Mouse (Mus musculus): ENCODE measurements at regions not wholly inside any gene's neighbourhood (a gene's known extent, or its start where the extent isn't known, plus 50 kb on each side); places are given as distances from the start of the nearest gene placed in this dataset.

DNA sequence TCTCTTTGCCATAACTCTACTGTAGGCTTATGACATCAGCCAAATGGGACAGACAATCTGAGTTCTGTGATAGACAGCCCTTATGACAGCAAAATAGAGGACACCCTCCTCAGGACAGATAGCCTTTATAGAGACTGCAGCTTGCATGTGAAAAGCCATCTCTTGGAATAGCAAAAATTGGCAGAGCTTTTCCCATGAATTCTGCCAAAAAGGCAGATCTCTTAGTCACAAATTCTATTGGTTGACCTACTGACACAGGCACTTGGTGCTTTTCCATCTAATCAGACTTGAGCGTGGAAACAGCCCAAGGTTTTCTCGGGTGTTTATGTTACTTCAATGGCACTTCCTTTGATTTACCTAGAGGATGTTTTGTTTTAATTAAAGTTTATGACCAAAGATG lies 120.8 kb upstream of the Dph6 start:
- TF ChIP-seq CTCF (conservative IDR thresholded peaks at IDR 0.05; ENCODE audit: low read length) (no peak), NANOG (IDR thresholded peaks at IDR 0.05; ENCODE audit: borderline replicate concordance, low read length) (no peak), POU5F1 (IDR thresholded peaks at IDR 0.05; ENCODE audit: borderline replicate concordance, low read length) (no peak)
